Mouse (Mus musculus) liver, embryonic 15.5 days (tissue): ENCODE measurements around the gene Tmem74b. TPM values are rescaled to one million over a fixed set of nuclear protein-coding genes. Genes with fewer than 3 reads are reported as not detected.

ENCODE experiments used
- polyA plus RNA-seq: library from polyadenylated mRNA; unstranded; fragments of >200 nt; fragmentation: Nextera tagmentation; extraction: Ambion mirVana; gene quantifications from 2 replicates; pipeline ENCODE4 v1.2.1, GENCODE M21; 2015

Gene Tmem74b
- polyA plus RNA-seq, 1 experiment from 2014 or later, result 0.06 TPM

Other genes with a start within 250 kb of the Tmem74b start
- gene 4921509C19Rik, start 225.9 kb upstream of the Tmem74b start, polyA plus RNA-seq, result not detected in 2 replicates
- gene Nsfl1c, start 207.8 kb upstream of the Tmem74b start, polyA plus RNA-seq, result 65.2 and 65.3 TPM in 2 replicates
- 126 and 128 TPM in 2 replicates for gene Fkbp1a, start 159.5 kb upstream of the Tmem74b start, polyA plus RNA-seq
- gene Sdcbp2, start 129.4 kb upstream of the Tmem74b start, polyA plus RNA-seq, result 0.24 and 0.26 TPM in 2 replicates
- 0.03 TPM in 1 of 2 replicates, not detected in the other for gene Snph, start 69.4 kb upstream of the Tmem74b start, polyA plus RNA-seq
- not detected in 2 replicates for gene Rad21l, start 33.5 kb upstream of the Tmem74b start, polyA plus RNA-seq
- 43.4 and 43.8 TPM in 2 replicates for gene Psmf1, start 42.2 kb downstream of the Tmem74b start, polyA plus RNA-seq
- gene Rspo4, start 140.9 kb downstream of the Tmem74b start, polyA plus RNA-seq, result 0.08 TPM in 1 of 2 replicates, not detected in the other
- 0.13 TPM in 1 of 2 replicates, not detected in the other for gene Angpt4, start 209.2 kb downstream of the Tmem74b start, polyA plus RNA-seq